Mouse (Mus musculus) heart, embryonic 15.5 days (tissue): ENCODE data around the gene Pom121l2. TPM values are rescaled to one million over a fixed set of nuclear protein-coding genes. Genes with fewer than 3 reads are reported as not detected.
A peak's percentile ranks its signal among the peaks of the same experiment; 100 is the strongest.

Source experiments
- ATAC-seq: fragments of 200-750 bp; cut with Nextera tagmentation; replicated peaks from 2 replicates; pipeline ENCODE4 v1.8.0; 2017; ENCODE audit warnings: low read depth, moderate TSS enrichment; ENCODE audit not compliant: insufficient number of reproducible peaks, insufficient read depth, low FRiP score
- H3K27ac ChIP-seq: fragments of 300-500 bp; sonication (generic); 2 replicates; pipeline ENCODE4 v1.5.1; 2015; ENCODE audit warnings: mild to moderate bottlenecking, inconsistent platforms
- H3K27me3 ChIP-seq: fragments of 300-500 bp; sonication (generic); 2 replicates; pipeline ENCODE4 v1.6.1; 2015; ENCODE audit warnings: inconsistent platforms
- H3K36me3 ChIP-seq: fragments of 300-500 bp; sonication (generic); 2 replicates; pipeline ENCODE4 v1.6.1; 2015; ENCODE audit warnings: mild to moderate bottlenecking, inconsistent platforms
- H3K4me1 ChIP-seq: fragments of 300-500 bp; sonication (generic); replicated peaks from 2 replicates; pipeline ENCODE4 v1.6.1; 2015; ENCODE audit warnings: inconsistent platforms
- H3K4me2 ChIP-seq: fragments of 300-500 bp; sonication (generic); 2 replicates; pipeline ENCODE4 v1.6.1; 2015; ENCODE audit warnings: inconsistent platforms, mild to moderate bottlenecking, moderate library complexity
- H3K4me3 ChIP-seq: fragments of 300-500 bp; sonication (generic); 2 replicates; pipeline ENCODE4 v1.5.1; 2015; ENCODE audit warnings: mild to moderate bottlenecking, inconsistent platforms
- H3K9ac ChIP-seq: fragments of 300-500 bp; sonication (generic); 2 replicates; pipeline ENCODE4 v1.6.1; 2015; ENCODE audit warnings: mild to moderate bottlenecking, inconsistent platforms
- H3K9me3 ChIP-seq: fragments of 300-500 bp; sonication (generic); replicated peaks from 2 replicates; pipeline ENCODE4 v1.6.1; 2016; ENCODE audit warnings: inconsistent platforms
- WGBS: fragments of 180-500 bp; shearing (Covaris S2); methylation state at CpG from one replicate; pipeline ENCODE4 v1.1.7; 2015; ENCODE audit warnings: mixed read lengths; 5-methylcytosine and 5-hydroxymethylcytosine counted together
- polyA plus RNA-seq: library from polyadenylated mRNA; unstranded; fragments of >200 nt; fragmentation: Nextera tagmentation; extraction: Ambion mirVana; gene quantifications from 2 replicates; pipeline ENCODE4 v1.2.1, GENCODE M21; 2015

Pom121l2 gene
- polyA plus RNA-seq, 1 experiment from 2014 or later: not detected

GRCm38 (mm10) chr13:21944926-21945740 is 35.9 kb upstream of the Pom121l2 start, which contains the start of gene Zfp184:
TSS of gene Zfp184 (plus strand) at chr13:21945094.
- peak; percentile 92 for ATAC-seq

DNA sequence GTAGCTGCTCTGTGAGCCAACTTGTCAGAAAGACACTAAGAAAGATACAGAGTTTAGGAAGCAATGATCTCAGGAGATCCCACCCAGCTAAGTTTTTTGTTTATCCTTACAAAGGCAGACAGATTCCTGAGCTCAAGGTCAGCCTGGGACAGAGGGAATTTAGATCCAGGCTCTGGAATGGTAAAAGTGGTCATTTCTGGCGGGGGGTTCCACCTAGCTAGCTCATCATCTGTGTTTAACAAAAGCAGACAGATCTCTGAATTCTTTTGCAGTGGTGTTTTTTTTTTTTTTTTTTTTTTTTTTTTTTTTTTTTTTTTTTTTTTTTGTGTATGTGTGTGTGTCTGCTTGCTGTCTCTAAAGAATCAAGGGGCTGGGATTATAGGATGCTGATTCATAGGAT is 11.7 kb upstream of the Pom121l2 start:
- 37% methylated on average over 1 of the region's 1 CpGs for WGBS

More at GRCm38 (mm10) chr13:21944926-21945740, 35.9 kb upstream of the Pom121l2 start, which contains the start of gene Zfp184:
- H3K4me2 ChIP-seq: peak within 1 kb of the TSS; percentile 81
- peaks cover 8% of the 10 kb centered on the region for H3K4me1 ChIP-seq
- peak within 1 kb of the TSS; percentile 79 for H3K9ac ChIP-seq
- H3K27ac ChIP-seq: peak within 1 kb of the TSS; percentile 81
- H3K9me3 ChIP-seq: no peaks in the 10 kb centered on the region
- WGBS: under 1% methylated on average over 50 of the region's 50 CpGs
- peaks cover 14% of the 10 kb centered on the region for H3K36me3 ChIP-seq
- H3K27me3 ChIP-seq: no peaks in the 10 kb centered on the region
- peak within 1 kb of the TSS; percentile 82 for H3K4me3 ChIP-seq

DNA sequence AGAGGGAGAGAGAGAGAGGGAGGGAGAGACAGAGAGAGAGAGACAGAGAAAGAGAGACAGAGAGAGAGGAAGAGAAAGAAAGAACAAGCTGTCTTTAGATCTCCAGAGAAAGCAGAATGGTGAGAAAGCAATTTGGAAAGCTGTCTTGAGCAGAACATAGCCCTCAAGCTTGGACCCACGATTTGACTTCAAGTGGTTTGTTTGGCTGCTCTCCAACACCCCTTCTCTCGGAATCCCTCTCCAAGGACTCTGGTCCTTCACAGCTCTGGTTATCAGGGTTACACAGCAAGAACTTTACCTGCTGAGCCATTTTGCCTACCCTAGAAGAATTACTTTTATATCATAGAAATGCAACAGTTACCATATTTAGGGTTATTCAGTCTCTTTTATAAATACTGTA is 11.2 kb upstream of the Pom121l2 start:
- 20% methylated on average over 2 of the region's 2 CpGs for WGBS

More for the DNA sequence above, 11.7 kb upstream of the Pom121l2 start:
- Histone ChIP-seq H3K27me3 (no peaks in the 10 kb centered on the region), H3K36me3 (no peaks in the 10 kb centered on the region), H3K9ac (no peak overlapping the region), H3K4me3 (no peak overlapping the region), H3K27ac (no peak overlapping the region), H3K4me1 (0 out of 2 replicates have a peak, but pooled peaks cover 2% of the 10 kb centered on the region), H3K4me2 (no peak overlapping the region), H3K9me3 (no peaks in the 10 kb centered on the region)
- ATAC-seq: no peak

DNA sequence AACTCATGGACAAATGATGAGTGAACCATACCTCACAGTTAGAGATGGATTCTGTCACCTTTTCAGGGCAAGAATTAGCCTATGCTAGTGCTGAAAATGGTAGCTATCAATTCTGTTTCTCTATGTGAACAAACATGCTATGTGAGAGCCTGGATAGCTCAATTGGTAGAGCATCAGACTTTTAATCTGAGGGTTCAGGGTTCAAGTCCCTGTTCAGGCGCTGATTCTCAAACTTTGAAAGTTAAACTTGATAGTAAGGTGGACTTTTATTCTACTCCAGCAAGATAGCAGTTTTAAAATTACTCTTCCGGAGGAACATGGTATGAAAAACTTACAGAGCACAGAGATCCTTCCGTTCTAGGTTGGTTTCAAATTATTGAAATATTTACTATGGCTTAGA is 9.4 kb upstream of the Pom121l2 start:
- Histone ChIP-seq H3K27ac (no peak overlapping the region), H3K4me2 (no peak overlapping the region), H3K27me3 (no peaks in the 10 kb centered on the region), H3K36me3 (no peaks in the 10 kb centered on the region), H3K9me3 (no peaks in the 10 kb centered on the region), H3K4me3 (no peak overlapping the region), H3K4me1 (0 out of 2 replicates have a peak, but pooled peaks cover 2% of the 10 kb centered on the region), H3K9ac (no peak overlapping the region)
- no peak for ATAC-seq
- 32% methylated on average over 3 of the region's 3 CpGs for WGBS

More for the DNA sequence above, 11.2 kb upstream of the Pom121l2 start:
- H3K9me3 ChIP-seq: no peaks in the 10 kb centered on the region
- no peaks in the 10 kb centered on the region for H3K27me3 ChIP-seq
- no peak overlapping the region for H3K9ac ChIP-seq
- no peaks in the 10 kb centered on the region for H3K36me3 ChIP-seq
- H3K4me2 ChIP-seq: no peak overlapping the region
- no peak overlapping the region for H3K4me3 ChIP-seq
- 0 out of 2 replicates have a peak, but pooled peaks cover 2% of the 10 kb centered on the region for H3K4me1 ChIP-seq
- H3K27ac ChIP-seq: no peak overlapping the region
- no peak for ATAC-seq

DNA sequence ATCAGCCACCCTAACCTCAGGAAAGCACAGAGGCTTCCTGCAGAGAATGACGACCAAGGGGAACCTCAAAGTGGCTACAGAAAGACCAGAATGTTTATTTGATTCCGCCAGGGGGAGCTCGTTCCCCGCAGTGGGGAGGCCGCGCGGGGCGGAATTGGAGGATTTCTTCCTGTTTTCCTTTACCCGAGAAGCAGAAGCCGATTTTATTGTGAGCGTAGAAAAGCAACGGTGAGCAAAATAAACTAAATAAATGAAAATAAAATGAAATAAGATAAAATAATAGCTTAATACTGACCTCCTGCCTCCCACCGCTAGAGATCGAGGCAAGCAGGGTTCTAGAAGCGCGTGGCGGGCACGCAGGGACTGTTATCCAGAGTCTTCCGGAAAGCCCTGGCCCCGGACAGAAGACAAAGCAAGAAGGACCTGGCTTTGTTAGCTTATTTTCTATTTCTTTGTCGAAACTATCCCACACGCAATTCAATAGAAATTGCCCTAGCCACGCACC is 6.7 kb upstream of the Pom121l2 start:
- Histone ChIP-seq H3K9ac (peak overlapping the region; percentile 48), H3K4me2 (peak overlapping the region; percentile 52), H3K4me1 (0 out of 2 replicates have a peak, but pooled peaks cover 2% of the 10 kb centered on the region), H3K36me3 (no peaks in the 10 kb centered on the region), H3K27ac (peak overlapping the region; percentile 90), H3K9me3 (no peaks in the 10 kb centered on the region), H3K4me3 (peak overlapping the region; percentile 77), H3K27me3 (peaks cover 9% of the 10 kb centered on the region)
- under 1% methylated on average over 23 of the region's 23 CpGs for WGBS
- peak; percentile 80 for ATAC-seq

- Histone ChIP-seq H3K4me3 (peak overlapping the region; percentile 77), H3K9ac (peak overlapping the region; percentile 48), H3K27ac (peak overlapping the region; percentile 90), H3K4me1 (0 out of 2 replicates have a peak, but pooled peaks cover 2% of the 10 kb centered on the region), H3K9me3 (no peaks in the 10 kb centered on the region), H3K4me2 (peak overlapping the region; percentile 52), H3K36me3 (no peaks in the 10 kb centered on the region), H3K27me3 (peaks cover 15% of the 10 kb centered on the region)
- 5% methylated on average over 20 of the region's 20 CpGs for WGBS
- peak; percentile 91 for ATAC-seq
Observed at GRCm38 (mm10) chr13:21974726-21975473, 6.1 kb upstream of the Pom121l2 start.

DNA sequence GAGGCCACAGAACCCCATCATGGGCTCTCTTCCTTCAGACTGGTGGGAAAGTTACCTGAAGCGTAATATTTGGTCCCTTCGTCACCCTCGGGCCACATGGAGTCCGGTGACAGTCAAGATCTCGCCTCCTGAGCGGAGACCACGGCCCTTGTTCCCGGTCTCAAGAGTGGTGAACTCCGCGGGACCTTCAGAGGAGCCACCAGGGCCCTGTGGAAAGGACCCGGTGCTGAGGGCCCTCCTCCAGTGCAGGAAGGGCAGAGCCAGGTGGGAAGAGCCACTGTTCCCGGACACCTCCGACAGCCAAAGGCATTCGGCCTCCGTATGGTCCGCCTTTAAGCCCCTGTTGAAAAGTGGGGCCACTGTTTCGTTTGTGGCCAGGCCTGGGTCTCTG is 804 bp downstream of the Pom121l2 start:
- 0 out of 2 replicates have a peak, but pooled peaks have one; percentile 27 for ATAC-seq
- Histone ChIP-seq H3K4me1 (peaks cover 13% of the 10 kb centered on the region), H3K4me2 (peak overlapping the region; percentile 98), H3K27me3 (peaks cover 69% of the 10 kb centered on the region), H3K27ac (no peak overlapping the region), H3K4me3 (peak overlapping the region; percentile 63), H3K9me3 (no peaks in the 10 kb centered on the region), H3K36me3 (no peaks in the 10 kb centered on the region), H3K9ac (peak overlapping the region; percentile 68)
- WGBS: 11% methylated on average over 17 of the region's 17 CpGs

GRCm38 (mm10) chr13:21984486-21984885 is 3.5 kb downstream of the Pom121l2 start:
- no peak overlapping the region for H3K4me2 ChIP-seq
- no peaks in the 10 kb centered on the region for H3K36me3 ChIP-seq
- peaks cover 63% of the 10 kb centered on the region for H3K27me3 ChIP-seq
- H3K27ac ChIP-seq: no peak overlapping the region
- H3K4me1 ChIP-seq: peaks cover 13% of the 10 kb centered on the region
- WGBS: 78% methylated on average over 2 of the region's 2 CpGs
- ATAC-seq: no peak
- no peak overlapping the region for H3K4me3 ChIP-seq
- H3K9ac ChIP-seq: no peak overlapping the region
- no peaks in the 10 kb centered on the region for H3K9me3 ChIP-seq

GRCm38 (mm10) chr13:21992550-21992949 is 11.6 kb downstream of the Pom121l2 start:
- H3K9ac ChIP-seq: no peak overlapping the region
- H3K4me2 ChIP-seq: no peak overlapping the region
- peaks cover 19% of the 10 kb centered on the region for H3K4me1 ChIP-seq
- no peaks in the 10 kb centered on the region for H3K36me3 ChIP-seq
- no peak overlapping the region for H3K4me3 ChIP-seq
- H3K27ac ChIP-seq: no peak overlapping the region
- 83% methylated on average over 5 of the region's 5 CpGs for WGBS
- no peaks in the 10 kb centered on the region for H3K9me3 ChIP-seq
- H3K27me3 ChIP-seq: peaks cover 30% of the 10 kb centered on the region
- no peak for ATAC-seq

- no peak for ATAC-seq
- H3K4me3 ChIP-seq: no peak overlapping the region
- H3K27me3 ChIP-seq: peaks cover 44% of the 10 kb centered on the region
- peaks cover 19% of the 10 kb centered on the region for H3K4me1 ChIP-seq
- no peaks in the 10 kb centered on the region for H3K36me3 ChIP-seq
- H3K4me2 ChIP-seq: peak overlapping the region; percentile 62
- H3K9me3 ChIP-seq: no peaks in the 10 kb centered on the region
- H3K9ac ChIP-seq: no peak overlapping the region
- H3K27ac ChIP-seq: no peak overlapping the region
- WGBS: 4% methylated on average over 22 of the region's 22 CpGs
Observed at GRCm38 (mm10) chr13:21993957-21994738, 13.2 kb downstream of the Pom121l2 start.
